Mouse (Mus musculus) cortical plate, adult 2 months (tissue): Measurements from ENCODE around the gene Dgki.

ENCODE experiments used
- CTCF ChIP-seq: fragments of 200-500 bp; IDR thresholded peaks from 2 replicates; pipeline ENCODE4 v1.5.1; 2011; ENCODE audit warnings: mild to moderate bottlenecking, control low read depth, low read length; ENCODE audit not compliant: insufficient read depth; ENCODE audit errors: extremely low read depth
- POLR2A ChIP-seq: fragments of 200-500 bp; IDR thresholded peaks from 2 replicates; pipeline ENCODE4 v1.6.1; 2011; ENCODE audit warnings: mild to moderate bottlenecking, low read length, control low read depth; ENCODE audit not compliant: insufficient read depth; ENCODE audit errors: extremely low read depth

GRCm38 (mm10) chr6:37057957-37058356 is 242.0 kb downstream of the Dgki start:
- TF ChIP-seq CTCF = no peak
- TF ChIP-seq POLR2A = no peak
